Mouse (Mus musculus): ENCODE measurements at regions not wholly inside any gene's neighbourhood (a gene's known extent, or its start where the extent isn't known, plus 50 kb on each side); places are given as distances from the start of the nearest gene placed in this dataset.
"Not testable (repeated sequence)": the region's sequence is repeated elsewhere in the genome, so short reads cannot be mapped to it uniquely, and the experiment has no call there.

GRCm38 (mm10) chr7:73208817-73209602 lies 166.3 kb upstream of the Rgma start:
- DNase-seq, result no peak

DNA sequence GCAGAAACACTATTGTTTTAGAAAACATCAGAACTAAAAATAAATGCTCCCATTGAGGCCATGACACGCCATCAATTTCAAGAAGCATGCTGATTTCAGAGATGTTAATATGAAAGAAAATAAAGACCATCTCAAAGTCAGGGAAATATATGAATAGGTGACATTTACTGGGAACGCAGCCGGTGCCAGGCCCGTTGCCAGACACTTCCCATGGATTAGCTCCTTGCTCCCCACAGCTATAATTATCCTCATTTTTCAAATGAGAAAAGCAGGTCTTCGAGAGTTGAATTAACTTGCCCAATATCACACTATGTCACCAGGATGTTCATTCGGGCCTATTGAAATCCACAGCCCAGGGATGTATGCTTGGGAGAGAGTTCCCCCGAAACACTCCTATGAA lies 165.2 kb upstream of the Rgma start:
- no peak for DNase-seq

- DNase-seq, result peak; percentile 4
These were observed 152.9 kb upstream of the Rgma start for GRCm38 (mm10) chr7:73222237-73222915.

DNA sequence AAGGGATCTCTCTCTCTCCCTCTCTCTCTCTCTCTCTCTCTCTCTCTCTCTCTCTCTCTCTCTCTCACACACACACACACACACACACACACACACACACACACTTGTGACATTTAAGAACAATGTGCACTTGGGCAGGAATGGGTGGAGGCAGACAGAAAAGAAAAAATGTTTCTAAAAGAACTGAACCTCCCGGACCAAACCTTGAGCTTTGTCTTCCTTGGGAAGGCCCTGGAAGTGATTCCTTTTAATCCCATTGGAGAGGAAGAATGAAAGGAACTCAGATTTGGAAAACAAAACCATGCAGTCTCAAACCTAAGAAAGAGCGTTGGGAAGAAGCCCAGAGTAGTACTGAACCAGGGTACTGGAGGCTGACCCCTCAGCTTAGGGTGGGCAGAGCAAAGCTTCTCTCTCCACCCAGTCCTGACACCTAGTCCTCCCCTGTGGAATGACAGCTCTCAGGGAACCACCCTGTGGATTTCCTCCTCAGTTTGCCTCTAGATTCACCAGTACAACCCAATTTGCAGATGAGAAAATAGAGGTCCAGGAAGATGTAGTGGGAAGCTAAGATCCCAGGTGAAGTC lies 152.3 kb upstream of the Rgma start:
- no peak for DNase-seq

DNA sequence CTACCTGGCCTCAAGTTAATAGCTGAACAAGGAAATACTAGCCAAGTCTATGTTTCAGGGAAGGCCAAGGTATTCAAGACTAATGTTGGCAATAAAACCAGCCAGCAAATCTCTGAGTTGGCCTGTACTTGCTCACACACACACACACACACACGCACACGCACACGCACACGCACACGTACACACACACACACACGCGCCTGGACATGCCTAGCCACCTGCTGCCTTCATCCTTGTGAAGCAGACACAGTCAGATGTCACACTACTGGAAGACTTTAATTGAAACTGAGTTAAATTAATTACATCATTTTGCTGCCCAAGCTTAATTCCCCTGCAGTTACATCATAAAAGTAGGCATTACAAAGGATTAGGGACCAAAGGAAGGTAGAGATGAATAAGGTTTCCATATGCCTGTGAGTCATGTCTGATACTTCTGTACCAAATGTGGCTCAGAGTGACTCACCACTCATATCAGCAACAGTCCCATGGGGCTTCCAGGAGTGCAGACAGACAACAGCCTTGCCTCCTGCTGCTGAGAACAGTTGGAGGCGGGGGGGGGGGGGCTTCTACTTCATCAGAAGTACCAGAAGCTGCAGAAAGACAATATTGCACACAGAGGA lies 141.7 kb upstream of the Rgma start:
- no peak for DNase-seq

DNA sequence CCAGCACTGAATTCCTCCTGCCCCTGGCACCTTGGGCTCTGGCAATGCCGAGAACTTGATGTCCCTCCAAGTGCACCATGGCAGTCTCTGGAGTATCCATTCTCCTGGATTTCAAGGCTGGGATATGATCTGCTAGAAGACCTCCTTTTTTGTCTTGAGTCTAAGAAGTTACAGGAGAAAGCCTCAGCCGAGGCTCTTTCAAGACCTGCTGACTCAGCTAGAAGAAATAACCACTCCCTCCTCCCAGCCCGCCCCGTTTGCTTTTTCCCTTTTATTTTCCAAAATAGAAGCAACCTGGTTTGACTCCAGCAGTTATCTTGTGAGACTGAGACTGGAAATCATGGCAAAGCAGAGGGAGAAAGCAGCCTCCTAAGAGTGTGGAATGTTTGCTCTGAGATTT lies 136.8 kb upstream of the Rgma start:
- DNase-seq, result no peak

GRCm38 (mm10) chr7:73243591-73244355 lies 131.5 kb upstream of the Rgma start:
- DNase-seq, result no peak

- no peak for DNase-seq
These were observed 129.9 kb upstream of the Rgma start for GRCm38 (mm10) chr7:73245431-73245830.

DNA sequence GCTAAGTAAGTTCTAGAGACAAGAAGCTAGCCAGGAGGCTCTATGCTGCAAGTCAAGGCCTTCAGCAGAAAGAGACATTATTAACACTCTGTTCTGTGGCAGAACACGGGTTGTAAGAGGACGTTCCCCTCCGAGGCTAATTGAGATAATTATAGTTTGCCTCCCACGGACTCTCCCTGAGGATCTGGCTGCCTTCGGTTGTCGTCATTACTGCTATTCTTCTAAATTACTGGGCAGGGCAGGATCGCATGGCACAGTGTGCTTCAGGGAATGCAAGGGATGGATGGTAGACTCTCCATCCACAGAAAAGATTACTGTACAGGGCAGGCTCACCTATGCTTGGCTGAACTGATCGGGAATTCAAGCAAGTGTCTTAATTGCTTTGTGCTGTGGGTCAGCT lies 124.7 kb upstream of the Rgma start:
- DNase-seq, result no peak

DNA sequence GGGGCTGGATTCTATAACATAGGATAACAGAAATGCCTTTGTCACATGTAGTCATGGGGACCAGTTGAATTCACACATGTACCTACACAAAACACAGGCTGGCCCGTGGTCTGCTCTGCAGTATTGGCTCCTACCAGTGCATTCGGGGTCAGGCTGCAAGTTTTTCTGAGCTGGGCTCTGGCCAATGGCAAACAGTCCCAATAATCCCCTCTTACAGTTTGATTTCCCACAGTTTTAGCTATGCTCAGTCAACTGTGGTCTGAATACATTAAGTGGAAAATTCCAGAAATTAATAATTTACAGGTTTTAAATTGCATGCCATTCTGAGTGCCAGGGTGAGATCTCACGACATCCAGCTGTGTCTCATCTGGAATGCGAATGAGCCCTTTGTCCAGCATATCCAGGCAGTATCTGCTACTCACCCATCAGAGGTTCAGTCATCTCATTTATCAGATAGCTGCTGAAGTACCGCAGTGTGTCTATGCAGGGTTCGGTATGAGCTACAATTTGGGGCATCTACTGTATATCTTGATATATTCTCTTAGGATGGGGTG lies 124.0 kb upstream of the Rgma start:
- no peak for DNase-seq

DNA sequence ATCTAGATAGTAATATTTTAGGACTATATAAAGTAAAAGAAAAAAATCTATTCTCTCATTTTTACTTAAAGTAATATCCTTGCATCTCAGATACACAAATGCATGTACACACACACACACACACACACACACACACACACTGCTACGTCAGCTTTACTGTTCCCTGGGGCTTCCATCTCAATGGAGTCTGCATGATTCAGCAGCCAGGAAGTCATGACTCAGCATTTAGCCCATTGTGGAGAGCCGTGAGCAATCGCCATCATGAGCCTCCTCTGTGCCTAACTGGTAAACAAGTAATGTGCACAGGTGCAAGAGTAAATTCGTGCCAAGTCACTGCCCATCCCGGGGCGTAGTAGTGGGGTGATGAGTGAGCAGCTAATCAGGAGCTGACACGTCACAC lies 120.3 kb upstream of the Rgma start:
- DNase-seq, result not testable (repeated sequence)

DNA sequence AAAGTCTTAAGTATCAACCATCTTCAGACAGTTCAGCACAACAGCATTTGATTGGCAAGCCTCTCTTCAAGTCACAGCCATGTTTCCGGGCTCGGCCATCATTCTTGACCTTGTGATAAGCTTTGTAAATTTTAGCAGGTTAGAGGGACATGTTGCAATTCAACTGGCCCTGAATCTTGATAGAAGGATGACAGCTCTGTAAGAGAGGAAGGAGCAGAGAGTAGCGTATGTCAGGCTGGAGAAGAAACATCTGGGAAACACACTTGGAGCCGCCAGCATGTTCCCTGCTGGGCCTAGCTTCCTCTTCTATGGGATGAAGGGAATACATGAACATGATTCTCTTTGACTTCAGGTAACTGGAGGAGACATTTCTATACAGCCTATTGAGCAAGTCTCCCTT lies 115.2 kb upstream of the Rgma start:
- DNase-seq, result no peak

DNA sequence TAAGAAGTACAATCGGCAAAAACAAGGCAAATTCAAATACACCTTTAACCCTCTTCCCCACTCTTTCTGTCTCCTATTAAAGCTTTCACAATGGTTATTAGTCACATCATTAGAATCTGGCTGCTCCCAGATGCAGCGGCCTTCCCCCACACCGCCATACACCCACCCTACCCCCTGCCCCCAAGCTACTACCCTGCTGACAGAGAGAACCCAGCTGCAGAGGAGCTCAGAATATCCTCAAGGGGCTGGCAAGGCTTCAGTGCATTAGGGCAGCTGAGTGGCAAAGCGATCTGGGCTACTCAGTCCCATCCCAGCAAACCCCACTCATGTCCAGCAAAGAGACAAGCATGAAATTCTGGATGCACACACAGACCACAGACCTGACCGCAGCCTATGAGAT lies 113.6 kb upstream of the Rgma start:
- no peak for DNase-seq

- DNase-seq, result no peak
These were observed 112.8 kb upstream of the Rgma start for GRCm38 (mm10) chr7:73262526-73262925.

DNA sequence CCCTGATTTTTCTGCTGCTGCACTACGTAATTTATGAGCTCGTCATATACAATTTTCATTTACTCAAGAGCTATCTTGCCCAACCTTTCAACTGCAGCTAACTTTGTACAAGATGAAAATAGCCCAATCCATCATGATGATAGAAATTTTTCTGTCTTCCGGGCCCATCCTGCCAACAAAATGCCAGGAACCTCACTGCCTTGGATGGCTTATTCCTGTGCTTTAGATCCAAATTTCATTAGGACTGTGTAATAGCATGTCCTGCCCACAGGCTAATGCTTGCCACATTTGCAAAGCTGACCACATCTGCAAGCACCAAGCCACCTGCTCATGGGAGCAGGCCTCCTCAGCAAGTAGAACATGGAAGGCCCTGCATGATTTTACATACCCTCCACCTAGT lies 105.7 kb upstream of the Rgma start:
- no peak for DNase-seq

GRCm38 (mm10) chr7:73272787-73273186 lies 102.5 kb upstream of the Rgma start:
- no peak for DNase-seq

DNA sequence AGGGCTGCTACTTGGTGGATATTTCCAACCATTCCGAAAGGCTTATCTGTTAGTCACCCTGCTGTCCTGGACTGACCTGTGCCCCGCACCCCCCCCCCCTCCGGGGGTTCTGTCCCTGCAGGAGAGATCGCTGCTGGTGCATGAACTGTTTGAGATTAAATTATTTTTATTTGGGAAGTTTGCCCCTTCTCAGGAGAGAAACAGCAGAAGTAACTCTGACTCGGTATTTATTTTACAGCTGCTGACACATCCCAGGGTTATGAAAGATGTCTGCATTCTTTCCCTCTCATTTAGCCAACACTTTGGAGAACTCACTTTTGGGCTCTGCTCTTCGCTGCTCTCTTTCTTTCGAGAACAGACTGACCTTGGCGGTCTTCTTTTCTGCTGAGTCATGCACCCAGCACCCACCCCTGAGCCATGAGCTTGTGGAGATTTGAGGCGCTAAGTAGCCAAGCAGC lies 99.5 kb upstream of the Rgma start:
- no peak for DNase-seq

DNA sequence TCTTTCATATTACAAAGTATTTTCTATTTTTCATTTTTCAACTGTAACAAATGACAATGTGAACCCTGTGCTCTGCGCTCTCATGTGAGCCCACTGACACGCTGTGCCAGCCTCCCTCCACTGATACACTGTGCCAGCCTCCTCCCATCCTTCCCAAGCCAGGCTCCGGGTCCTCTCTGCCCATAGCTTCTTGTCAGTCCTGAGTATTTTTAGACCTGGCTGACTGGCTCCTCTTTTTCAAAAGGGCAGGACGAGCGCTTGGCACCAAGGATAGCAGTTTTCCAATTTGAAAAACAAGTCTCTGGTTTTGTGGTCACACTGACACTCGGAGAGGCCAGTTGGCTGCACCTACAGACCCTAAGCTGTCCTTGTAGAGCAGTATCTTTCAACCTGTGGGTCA lies 96.7 kb upstream of the Rgma start:
- DNase-seq, result no peak

DNA sequence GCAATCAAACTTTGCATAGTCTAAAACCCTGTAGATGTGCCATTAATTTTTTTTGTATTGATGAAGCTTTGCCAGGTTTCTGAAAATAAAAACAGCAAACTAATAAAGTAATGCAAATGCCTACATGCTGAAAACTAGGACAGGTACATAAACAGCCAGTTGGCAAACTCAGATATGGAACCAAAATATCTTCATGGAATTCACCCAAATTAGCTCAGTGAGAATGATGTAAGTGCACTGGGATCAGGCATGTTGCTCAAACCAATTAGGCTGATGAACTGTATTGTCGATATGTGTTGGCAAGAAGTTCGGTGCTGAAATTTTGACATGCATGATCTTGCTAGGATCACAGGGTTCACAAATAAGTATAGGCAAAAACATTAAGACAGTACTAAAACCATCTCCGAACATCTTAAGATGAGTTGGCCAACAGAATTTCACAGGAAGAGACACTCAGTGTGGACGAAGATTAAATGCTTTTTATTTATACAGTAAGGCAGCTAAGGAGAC lies 95.3 kb upstream of the Rgma start:
- DNase-seq, result no peak

DNA sequence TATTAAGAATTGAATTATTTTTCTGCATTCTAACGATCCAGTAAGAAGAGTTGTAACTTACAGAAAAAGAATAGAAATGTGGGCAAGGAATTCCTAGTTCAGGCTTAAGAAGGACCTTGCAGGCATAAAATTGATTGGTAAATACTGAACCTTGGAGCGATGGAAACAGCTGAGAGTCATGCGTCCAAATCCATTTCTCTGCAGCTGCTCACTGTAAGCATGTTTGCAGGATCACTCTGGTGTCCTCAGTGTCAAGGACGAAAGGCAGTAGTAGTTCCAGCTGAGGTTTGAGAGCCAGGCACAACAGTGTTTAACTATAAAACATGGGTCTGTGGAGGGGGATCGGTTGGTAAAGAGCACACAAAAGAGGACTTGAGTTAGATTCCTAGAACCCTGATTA lies 89.1 kb upstream of the Rgma start:
- DNase-seq, result no peak

DNA sequence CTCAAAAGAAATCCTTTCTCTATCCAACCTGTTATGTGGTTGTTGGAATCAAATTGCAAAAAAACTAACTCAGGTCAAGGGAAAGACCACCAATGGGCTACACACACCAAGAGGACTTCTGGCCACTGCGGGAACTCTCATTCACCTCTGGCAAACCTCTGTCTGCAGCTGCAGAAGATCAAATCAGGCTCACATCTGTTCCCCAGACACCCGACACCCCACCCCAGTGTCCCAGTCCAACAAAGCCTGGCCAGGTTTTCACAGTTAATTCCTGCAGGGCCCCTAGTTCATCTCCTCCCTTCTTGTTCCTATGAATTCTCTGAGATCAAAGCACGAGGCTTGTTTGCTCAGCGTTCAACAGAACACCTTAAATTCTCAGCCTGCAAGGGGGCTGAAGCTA lies 82.0 kb upstream of the Rgma start:
- no peak for DNase-seq

- DNase-seq, result no peak
These were observed 80.9 kb upstream of the Rgma start for GRCm38 (mm10) chr7:73294399-73294798.

All from thymus, adult 18-20 months (tissue).